Mouse (Mus musculus): Measurements from ENCODE around the gene Wdr90.

Wdr90 gene

GRCm38 (mm10) chr17:25843636-25844395, 17.5 kb downstream of the Wdr90 start:
- DNase-seq (ENCODE audit: low spot score in 2 of 2) = no peak

DNA sequence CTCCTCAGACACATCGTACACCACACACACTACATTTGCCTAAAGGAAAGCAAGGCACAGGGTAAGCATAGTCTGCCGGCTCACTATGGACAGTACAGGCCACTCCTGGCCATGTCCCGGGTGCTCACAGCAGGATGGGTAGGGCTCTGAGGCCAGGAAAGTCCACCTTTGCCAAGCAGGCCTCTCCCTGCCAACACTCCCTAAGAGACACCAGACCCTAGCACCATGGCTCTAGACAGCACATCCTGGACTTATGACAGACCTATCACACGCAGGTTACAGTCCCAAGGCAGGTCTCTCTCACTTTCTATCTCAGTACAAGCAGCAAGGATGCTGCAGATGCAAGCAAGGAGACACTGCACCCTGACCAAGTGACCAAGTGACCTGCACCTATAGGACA, 18.2 kb downstream of the Wdr90 start:
- DNase-seq (ENCODE audit: low spot score in 2 of 2) = no peak

DNA sequence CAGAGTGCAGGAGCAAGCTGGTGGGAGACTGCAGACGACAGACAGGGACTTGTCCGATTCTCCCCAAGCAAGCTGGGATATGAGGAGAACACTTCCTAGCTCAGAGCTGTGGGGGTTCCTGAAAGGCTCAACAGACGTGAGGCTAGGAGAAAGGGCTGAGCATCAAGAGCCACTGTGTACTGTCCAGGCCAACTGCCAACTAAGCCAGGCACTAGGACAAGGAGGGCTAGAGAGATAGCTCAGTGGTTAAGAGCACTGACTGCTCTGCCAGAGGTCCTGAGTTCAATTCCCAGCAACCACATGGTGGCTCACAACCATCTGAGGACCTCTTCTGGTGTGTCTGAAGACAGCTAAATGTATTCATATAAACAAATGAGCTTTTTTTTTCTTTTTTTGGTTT, 18.8 kb downstream of the Wdr90 start:
- no peak for DNase-seq (ENCODE audit: low spot score in 2 of 2)

DNA sequence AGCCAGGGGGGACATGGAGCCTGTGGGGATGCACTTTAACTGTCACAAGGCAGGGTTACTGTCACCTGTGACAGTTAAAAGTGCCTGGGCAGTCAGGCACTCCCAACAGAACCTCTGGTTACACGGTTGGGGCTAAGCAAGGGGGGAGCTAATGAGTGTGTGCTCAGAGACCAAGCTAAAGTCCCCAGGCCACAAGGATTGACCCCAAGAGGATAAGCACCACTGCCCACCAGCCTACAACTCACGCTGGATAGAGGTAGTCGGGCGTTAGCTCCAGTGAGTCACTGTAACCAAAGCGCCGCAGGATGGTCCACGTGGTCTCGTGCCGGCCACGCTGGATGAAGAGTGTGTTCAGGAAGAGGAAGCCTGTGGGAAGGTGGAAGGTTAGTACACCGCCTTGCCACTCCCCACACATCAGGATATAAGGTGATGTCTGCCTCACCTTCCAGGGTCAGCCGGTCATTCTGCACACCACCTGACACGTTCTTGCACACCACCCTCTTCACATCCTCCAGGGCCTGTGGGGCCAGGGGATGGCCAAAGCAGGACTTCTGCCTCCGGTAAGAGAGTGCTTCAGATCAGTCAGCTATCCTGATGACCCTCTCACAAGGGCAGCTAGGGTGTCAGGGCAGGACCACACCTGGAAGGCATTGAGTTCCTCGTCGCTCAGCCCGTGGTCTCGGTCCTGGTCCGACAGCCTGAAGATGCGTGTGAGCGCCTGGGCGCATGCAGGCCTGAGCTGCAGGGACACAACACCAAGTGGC, 20.0 kb downstream of the Wdr90 start, which contains the start of gene Gm20683:
Gene Gm20683, minus strand, starts transcription at position 647 of the 764 bp plus-strand sequence.
- no peak for DNase-seq (ENCODE audit: low spot score in 2 of 2)

DNA sequence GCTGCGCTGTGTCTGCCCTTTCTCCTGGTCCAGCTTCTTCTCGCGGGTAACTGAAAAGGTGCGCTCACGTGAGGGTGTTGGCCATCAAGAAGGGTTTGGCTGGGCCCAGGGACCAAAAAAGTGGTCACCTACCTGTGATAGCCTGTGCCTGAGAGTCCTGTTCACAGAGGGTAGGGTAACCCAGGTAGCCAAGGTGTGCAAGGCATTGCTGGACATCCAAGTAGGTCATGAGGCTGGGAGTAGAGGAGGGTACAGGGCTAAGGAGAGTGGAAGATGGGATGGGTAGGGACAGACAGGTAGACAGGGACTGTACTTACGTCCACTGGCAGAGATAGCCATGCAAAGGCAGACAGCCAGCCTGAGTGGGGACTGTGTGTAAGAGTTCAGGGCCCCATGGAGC, 20.8 kb downstream of the Wdr90 start:
- DNase-seq (ENCODE audit: low spot score in 2 of 2) = no peak

DNA sequence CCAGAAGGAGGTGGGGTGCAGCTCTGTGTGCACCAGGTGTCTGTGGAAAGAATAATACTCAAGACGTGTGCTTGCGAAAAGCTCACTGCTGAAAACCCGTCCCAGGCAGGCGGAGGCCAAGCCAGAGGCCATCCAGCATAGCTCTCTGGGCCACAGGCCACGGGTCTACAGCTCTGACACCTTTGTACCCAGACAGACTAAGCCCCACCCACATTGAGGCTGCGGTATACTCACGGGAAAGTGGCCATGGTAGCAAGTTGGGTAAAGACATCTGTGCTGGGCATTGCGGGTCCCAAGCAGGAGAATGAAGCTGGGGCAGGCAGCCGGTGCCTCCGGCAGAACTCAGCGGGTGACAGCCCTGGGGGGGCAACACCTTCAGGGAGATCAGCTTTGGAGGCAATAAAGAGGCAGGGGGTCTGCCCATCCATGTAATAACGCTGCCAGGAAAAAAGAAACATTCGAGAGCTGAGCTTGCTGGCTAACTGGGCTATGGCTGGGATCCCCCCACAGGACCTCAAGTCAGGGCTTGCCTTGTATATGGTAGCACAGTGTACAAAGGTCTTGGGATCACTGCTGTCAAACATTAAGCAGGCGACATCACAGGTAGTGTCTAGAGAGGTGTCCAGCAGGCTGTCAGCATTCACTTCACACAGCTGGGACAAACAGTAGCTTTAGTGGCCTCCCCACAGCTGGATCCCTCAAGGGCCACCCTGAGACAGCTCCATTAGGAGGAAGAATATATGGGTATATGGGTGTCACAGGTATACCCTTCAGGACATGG, 21.7 kb downstream of the Wdr90 start:
- DNase-seq (ENCODE audit: low spot score in 2 of 2) = no peak

GRCm38 (mm10) chr17:25838904-25839303, 22.4 kb downstream of the Wdr90 start:
- no peak for DNase-seq (ENCODE audit: low spot score in 2 of 2)

GRCm38 (mm10) chr17:25837533-25837932, 23.8 kb downstream of the Wdr90 start:
- DNase-seq (ENCODE audit: low spot score in 2 of 2) = no peak

GRCm38 (mm10) chr17:25837076-25837410, 24.3 kb downstream of the Wdr90 start, which contains the start of gene Rhbdl1:
TSS of gene Rhbdl1 (minus strand) at chr17:25837295.
- DNase-seq (ENCODE audit: low spot score in 2 of 2) = peak; percentile 67 to 72

GRCm38 (mm10) chr17:25836397-25837075, 24.8 kb downstream of the Wdr90 start:
- no peak for DNase-seq (ENCODE audit: low spot score in 2 of 2)

- no peak for DNase-seq (ENCODE audit: low spot score in 2 of 2)
Observed at GRCm38 (mm10) chr17:25835816-25836215, 25.5 kb downstream of the Wdr90 start.

DNA sequence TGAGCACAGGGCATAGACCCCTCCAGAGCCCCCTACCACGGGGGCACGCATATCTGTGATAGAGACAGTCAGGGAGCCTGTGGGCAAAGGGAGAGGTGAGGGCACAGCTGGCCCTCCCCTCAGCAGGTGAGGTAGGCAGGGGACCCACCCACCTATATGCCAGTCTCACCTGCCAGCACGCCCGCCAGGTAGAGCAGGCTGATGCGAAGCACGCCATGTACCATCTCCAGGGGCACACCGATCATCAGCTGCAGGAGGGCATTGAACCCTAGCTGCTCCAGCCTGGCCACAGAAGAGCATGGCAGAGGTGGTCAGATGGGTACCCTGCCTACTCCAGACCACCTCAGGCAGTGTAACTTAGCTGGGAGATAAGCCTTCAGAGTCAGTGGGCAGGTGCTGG, 26.0 kb downstream of the Wdr90 start:
- DNase-seq (ENCODE audit: low spot score in 2 of 2) = no peak

DNA sequence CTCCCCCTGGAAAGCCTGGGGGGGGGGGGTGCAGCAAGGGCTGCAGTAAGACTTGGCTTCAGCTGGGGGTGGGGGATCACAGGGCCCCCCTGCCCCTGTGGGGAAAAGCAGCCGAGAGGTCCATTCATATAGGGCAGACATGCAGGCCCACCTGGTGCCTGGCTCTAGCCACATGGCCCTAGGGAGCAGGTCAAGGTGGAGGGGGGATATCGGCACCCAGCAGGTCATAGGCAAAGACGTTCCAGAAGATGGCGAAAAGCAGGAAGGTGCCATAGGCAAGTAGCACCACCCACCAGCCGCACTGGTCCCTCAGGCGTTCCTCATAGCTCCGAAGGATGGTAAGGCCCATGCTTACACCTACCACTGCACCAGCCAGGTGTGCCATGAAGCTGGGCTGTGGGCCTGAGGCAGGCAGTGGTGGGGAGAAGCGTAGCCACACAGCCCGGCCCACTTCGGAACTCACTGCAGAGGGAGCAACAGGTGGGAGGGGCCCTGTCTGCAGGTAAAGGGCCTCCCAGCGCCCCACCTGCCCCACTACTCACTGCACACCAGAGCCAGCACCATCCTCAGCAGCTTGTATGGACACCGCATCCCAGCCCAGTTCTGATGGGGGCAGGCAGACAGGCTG, 26.6 kb downstream of the Wdr90 start:
- no peak for DNase-seq (ENCODE audit: low spot score in 2 of 2)

DNA sequence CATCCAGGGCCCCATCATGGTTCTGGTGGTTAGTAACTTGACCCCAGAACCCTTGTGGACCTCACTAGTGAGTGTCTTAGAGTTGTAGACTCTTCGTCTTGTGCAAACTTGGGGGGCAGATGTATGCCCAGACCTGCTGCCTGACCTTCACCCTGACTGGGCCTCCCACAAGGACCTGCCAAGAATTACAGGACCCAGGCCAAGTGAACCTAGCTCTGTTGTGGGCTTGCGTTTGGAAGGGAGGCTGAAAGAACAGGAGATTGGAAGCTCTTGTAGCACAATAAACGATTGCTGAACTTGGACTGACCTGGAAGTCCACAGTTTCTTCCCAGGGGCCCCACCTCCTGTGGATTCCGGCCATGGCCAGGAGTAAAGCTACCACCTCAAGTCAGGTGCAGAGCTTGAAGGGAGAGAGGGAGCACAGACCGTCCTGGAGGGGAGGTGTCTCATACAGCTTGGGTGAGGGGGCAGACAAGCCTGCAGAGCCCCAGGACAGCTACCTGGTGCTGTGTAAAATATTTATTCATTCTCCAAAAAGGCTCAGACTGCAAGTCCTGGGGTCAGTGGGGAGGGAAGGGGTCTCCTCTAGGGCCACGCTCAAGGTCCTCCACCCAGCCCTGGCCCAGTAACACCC, 27.2 kb downstream of the Wdr90 start:
- DNase-seq (ENCODE audit: low spot score in 2 of 2) = no peak

- peak in 1 of 2 experiments; percentile 77 for DNase-seq (ENCODE audit: low spot score in 2 of 2)
Observed at GRCm38 (mm10) chr17:25833291-25833663, 28.0 kb downstream of the Wdr90 start, which contains the start of gene Stub1. TSS of gene Stub1 (minus strand) at chr17:25833404.

- DNase-seq (ENCODE audit: low spot score in 2 of 2) = peak; percentile 95 to 96
Observed at GRCm38 (mm10) chr17:25832436-25833290, 28.6 kb downstream of the Wdr90 start.

DNA sequence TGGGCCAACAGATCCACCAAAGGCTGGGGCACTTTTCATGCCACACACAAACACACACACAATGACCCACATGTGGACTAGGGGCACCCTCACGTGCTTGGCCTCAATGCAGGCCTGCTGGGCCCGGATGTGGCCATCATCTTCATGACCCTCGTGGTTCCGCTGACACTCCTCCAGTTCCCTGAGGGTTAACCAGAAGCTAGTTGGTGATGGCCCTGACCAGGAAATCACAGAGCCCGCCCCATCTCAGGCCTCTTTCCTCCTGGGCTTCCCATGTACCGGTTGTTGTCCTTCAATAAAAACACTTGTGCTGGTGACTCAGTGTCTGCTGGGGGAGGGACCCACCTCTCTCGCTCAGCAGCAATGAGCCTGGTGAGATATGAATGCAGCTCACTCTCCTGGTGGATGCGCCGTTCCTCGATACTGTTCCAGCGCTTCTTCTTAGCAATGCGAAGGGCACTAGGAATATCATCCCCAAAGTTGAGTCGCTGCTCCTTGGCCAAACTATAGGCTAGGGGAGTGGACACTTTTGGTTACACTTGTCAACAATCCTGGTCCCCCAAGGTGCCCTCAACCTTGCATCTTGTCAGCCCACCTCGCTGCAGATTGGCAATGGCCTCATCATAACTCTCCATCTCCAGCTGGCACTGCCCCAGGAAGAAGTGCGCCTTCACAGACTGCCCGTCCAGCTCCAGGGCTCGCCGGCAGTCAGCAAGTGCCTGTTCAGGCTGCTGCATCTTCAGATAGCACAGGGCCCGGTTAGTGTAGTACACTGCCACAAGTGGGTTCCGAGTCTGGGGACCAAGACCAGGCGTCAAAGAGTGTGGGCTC, 29.6 kb downstream of the Wdr90 start:
- DNase-seq (ENCODE audit: low spot score in 2 of 2) = no peak

DNA sequence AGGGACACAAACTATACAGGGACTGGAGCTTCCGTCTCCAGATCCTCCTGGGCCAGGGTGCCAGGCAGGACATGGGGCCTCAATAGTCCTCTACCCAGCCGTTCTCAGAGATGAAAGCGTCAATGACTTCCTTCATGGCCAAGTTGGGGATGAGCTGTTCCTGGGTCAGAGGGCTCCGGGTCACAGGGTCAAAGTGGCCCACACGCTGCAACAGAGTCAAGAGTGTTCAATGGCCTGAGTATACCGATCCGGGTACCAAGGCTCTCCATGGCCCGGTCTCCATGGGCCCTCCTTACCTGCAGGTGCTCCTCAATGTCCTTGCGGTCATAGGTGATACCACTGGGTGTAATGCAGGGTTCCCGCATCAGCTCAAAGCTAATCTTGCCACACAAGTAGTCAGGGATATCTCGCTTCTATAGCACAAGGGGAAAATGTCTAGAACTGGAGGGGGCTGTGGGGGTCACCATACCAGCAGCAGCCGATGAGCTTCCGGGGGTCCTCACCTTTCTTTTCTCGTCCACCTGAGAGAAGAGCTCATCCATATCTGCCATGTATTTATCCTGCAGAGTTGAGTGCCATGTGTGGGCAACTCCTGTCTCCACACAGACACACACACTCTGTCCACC, 30.4 kb downstream of the Wdr90 start:
- DNase-seq (ENCODE audit: low spot score in 2 of 2) = no peak
